Mouse (Mus musculus) cerebellum, adult 2 months (tissue): ENCODE measurements around the gene Atp8b2.

Experiments
- CTCF ChIP-seq: fragments of 200-500 bp; IDR thresholded peaks from 2 replicates; pipeline ENCODE4 v1.5.1; 2011; ENCODE audit warnings: low read depth, mild to moderate bottlenecking, control low read depth, low read length, moderate library complexity, borderline replicate concordance; ENCODE audit not compliant: insufficient read depth
- POLR2A ChIP-seq: fragments of 200-500 bp; IDR thresholded peaks from 2 replicates; pipeline ENCODE4 v1.6.1; 2011; ENCODE audit warnings: low read length, control low read depth, borderline replicate concordance; ENCODE audit not compliant: insufficient read depth

DNA sequence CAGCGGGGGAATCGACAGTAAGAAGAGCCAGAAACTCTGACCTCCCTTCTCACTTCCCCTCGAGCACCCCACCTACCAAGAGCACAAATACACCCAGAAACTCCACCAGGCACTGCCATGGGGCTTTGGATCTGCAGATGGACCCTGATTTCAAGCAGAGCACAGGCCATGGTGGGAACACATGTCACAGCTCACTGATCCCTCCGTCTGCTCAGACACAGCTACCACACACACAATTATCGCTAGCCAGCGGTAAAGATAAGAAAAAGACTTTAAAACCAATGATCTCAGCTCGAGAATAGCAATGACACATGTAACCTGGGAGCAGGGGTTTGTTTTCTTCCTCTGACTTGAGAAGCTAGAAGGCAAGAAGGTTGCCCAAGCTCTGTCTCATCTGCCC lies 5.2 kb upstream of the Atp8b2 start:
- TF ChIP-seq CTCF: no peak
- TF ChIP-seq POLR2A: no peak
